Mouse (Mus musculus) myocyte (in vitro differentiated cells): ENCODE measurements around the gene Fam69a. TPM values are rescaled to one million over a fixed set of nuclear protein-coding genes. Genes with fewer than 3 reads are reported as not detected.
A peak's percentile ranks its signal among the peaks of the same experiment; 100 is the strongest.
"Not testable (repeated sequence)": the region's sequence is repeated elsewhere in the genome, so short reads cannot be mapped to it uniquely, and the experiment has no call there.

ENCODE experiments used
- H3K27me3 ChIP-seq: one replicate; pipeline ENCODE4 v1.6.1; 2011; ENCODE audit not compliant: control insufficient read depth, insufficient read depth, insufficient read length
- H3K36me3 ChIP-seq: one replicate; pipeline ENCODE4 v1.6.1; 2011; ENCODE audit not compliant: control insufficient read depth, insufficient read depth
- H3K4me2 ChIP-seq: one replicate; pipeline ENCODE4 v1.6.1; 2011; ENCODE audit warnings: low read depth, control low read depth
- H3K4me3 ChIP-seq: one replicate; pipeline ENCODE4 v1.5.1; 2011; ENCODE audit warnings: mild to moderate bottlenecking, control low read depth, moderate library complexity
- H3K79me2 ChIP-seq: one replicate; pipeline ENCODE4 v1.6.1; 2011; ENCODE audit not compliant: control insufficient read depth, insufficient read depth
- H3ac ChIP-seq: one replicate; pipeline ENCODE4 v1.6.1; 2011; ENCODE audit not compliant: control insufficient read depth, insufficient read length
- CEBPB ChIP-seq: IDR thresholded peaks from 2 replicates; pipeline ENCODE4 v1.6.1; 2011; ENCODE audit warnings: mild to moderate bottlenecking, moderate library complexity; ENCODE audit not compliant: poor library complexity, insufficient read depth, severe bottlenecking
- E2F4 ChIP-seq: IDR thresholded peaks from one replicate; pipeline ENCODE4 v1.6.1; 2011; ENCODE audit warnings: mild to moderate bottlenecking, control low read depth, moderate library complexity; ENCODE audit not compliant: insufficient read depth
- MAX ChIP-seq: IDR thresholded peaks from one replicate; pipeline ENCODE4 v1.6.1; 2011; ENCODE audit warnings: low read depth, mild to moderate bottlenecking, control low read depth
- MYOD1 ChIP-seq, 3 experiments: IDR thresholded peaks; one replicate each; pipeline ENCODE4 v1.6.1; 2011; ENCODE audit warnings: control low read depth in 2 of 3, low read depth in 2 of 3, mild to moderate bottlenecking in 2 of 3, moderate library complexity in 1 of 3; ENCODE audit not compliant: insufficient read length in 2 of 3, control insufficient read depth in 1 of 3
- MYOG ChIP-seq, 3 experiments: IDR thresholded peaks; one replicate each; pipeline ENCODE4 v1.6.1; 2011; ENCODE audit warnings: control low read depth in 2 of 3, low read depth in 2 of 3, mild to moderate bottlenecking in 2 of 3; ENCODE audit not compliant: insufficient read length in 2 of 3, control insufficient read depth in 1 of 3, insufficient read depth in 1 of 3
- POLR2A ChIP-seq: IDR thresholded peaks from one replicate; pipeline ENCODE4 v1.6.1; 2011; ENCODE audit warnings: low read depth, mild to moderate bottlenecking, control low read depth, moderate library complexity; ENCODE audit not compliant: insufficient read length
- POLR2AphosphoS2 ChIP-seq: IDR thresholded peaks from one replicate; pipeline ENCODE4 v1.6.1; 2011; ENCODE audit warnings: low read depth, control low read depth; ENCODE audit not compliant: insufficient read length
- REST ChIP-seq: IDR thresholded peaks from one replicate; pipeline ENCODE4 v1.6.1; 2011; ENCODE audit warnings: mild to moderate bottlenecking, control low read depth, moderate library complexity; ENCODE audit not compliant: insufficient read depth, insufficient read length
- SRF ChIP-seq: IDR thresholded peaks from one replicate; pipeline ENCODE4 v1.6.1; 2011; ENCODE audit warnings: low read depth; ENCODE audit not compliant: control insufficient read depth, insufficient read length
- TCF12 ChIP-seq: IDR thresholded peaks from one replicate; pipeline ENCODE4 v1.6.1; 2011; ENCODE audit warnings: mild to moderate bottlenecking, control low read depth; ENCODE audit not compliant: poor library complexity, insufficient read depth, severe bottlenecking
- TCF3 ChIP-seq: IDR thresholded peaks from one replicate; pipeline ENCODE4 v1.6.1; 2011; ENCODE audit warnings: low read depth, control low read depth; ENCODE audit not compliant: insufficient read length
- USF1 ChIP-seq: IDR thresholded peaks from one replicate; pipeline ENCODE4 v1.6.1; 2011; ENCODE audit warnings: low read depth, mild to moderate bottlenecking, control low read depth, moderate library complexity
- polyA plus RNA-seq: library from polyadenylated mRNA; unstranded; fragments of >200 nt; fragmentation: generic; extraction: Trizol; gene quantifications from one replicate; pipeline ENCODE4 v1.2.1, GENCODE M21; 2012; ENCODE audit warnings: missing spikeins

The Fam69a gene
- polyA plus RNA-seq, 1 experiment: 8.2 TPM

- Histone ChIP-seq H3K4me3 (no peak overlapping the region), H3K4me2 (no peak overlapping the region), H3ac (no peak overlapping the region), H3K36me3 (no peaks in the 10 kb centered on the region), H3K27me3 (no peaks in the 10 kb centered on the region), H3K79me2 (no peaks in the 10 kb centered on the region)
- TF ChIP-seq REST (no peak), SRF (no peak), CEBPB (no peak), POLR2AphosphoS2 (no peak), TCF12 (no peak), MYOD1 (IDR thresholded peaks at IDR 0.05; ENCODE audit: control insufficient read depth in 1 of 3, insufficient read length in 2 of 3, low read depth in 2 of 3) (no peak), POLR2A (no peak), USF1 (no peak), E2F4 (no peak), MYOG (IDR thresholded peaks at IDR 0.05; ENCODE audit: control insufficient read depth in 1 of 3, insufficient read depth in 1 of 3, insufficient read length in 2 of 3, low read depth in 2 of 3) (no peak), MAX (no peak), TCF3 (no peak)
Observed at GRCm38 (mm10) chr5:107894676-107895075, 92.2 kb downstream of the Fam69a start.

GRCm38 (mm10) chr5:107891515-107891914, 95.4 kb downstream of the Fam69a start:
- not testable (repeated sequence) for H3K36me3 ChIP-seq, H3K79me2 ChIP-seq, H3K4me3 ChIP-seq, H3K4me2 ChIP-seq, H3ac ChIP-seq, H3K27me3 ChIP-seq

GRCm38 (mm10) chr5:107889994-107890888, 96.6 kb downstream of the Fam69a start:
- H3K36me3 ChIP-seq: no peaks in the 10 kb centered on the region
- no peak overlapping the region for H3ac ChIP-seq
- peak overlapping the region; percentile 19 for H3K4me2 ChIP-seq
- no peaks in the 10 kb centered on the region for H3K79me2 ChIP-seq
- TF ChIP-seq SRF: no peak
- TF ChIP-seq MYOD1 (IDR thresholded peaks at IDR 0.05; ENCODE audit: control insufficient read depth in 1 of 3, insufficient read length in 2 of 3, low read depth in 2 of 3): peak in 2 of 3 experiments; percentile 49 to 74
- TF ChIP-seq MYOG (IDR thresholded peaks at IDR 0.05; ENCODE audit: control insufficient read depth in 1 of 3, insufficient read depth in 1 of 3, insufficient read length in 2 of 3, low read depth in 2 of 3): peak in 2 of 3 experiments; percentile 52 to 64
- TF ChIP-seq TCF12: no peak
- H3K4me3 ChIP-seq: no peak overlapping the region
- H3K27me3 ChIP-seq: no peaks in the 10 kb centered on the region

GRCm38 (mm10) chr5:107880710-107881109, 106.2 kb downstream of the Fam69a start:
- Histone ChIP-seq H3ac (no peak overlapping the region), H3K79me2 (no peaks in the 10 kb centered on the region), H3K27me3 (no peaks in the 10 kb centered on the region), H3K4me3 (no peak overlapping the region), H3K4me2 (no peak overlapping the region), H3K36me3 (no peaks in the 10 kb centered on the region)
- TF ChIP-seq MAX (no peak), MYOD1 (IDR thresholded peaks at IDR 0.05; ENCODE audit: control insufficient read depth in 1 of 3, insufficient read length in 2 of 3, low read depth in 2 of 3) (no peak), TCF3 (no peak), E2F4 (no peak), TCF12 (no peak), SRF (no peak)

DNA sequence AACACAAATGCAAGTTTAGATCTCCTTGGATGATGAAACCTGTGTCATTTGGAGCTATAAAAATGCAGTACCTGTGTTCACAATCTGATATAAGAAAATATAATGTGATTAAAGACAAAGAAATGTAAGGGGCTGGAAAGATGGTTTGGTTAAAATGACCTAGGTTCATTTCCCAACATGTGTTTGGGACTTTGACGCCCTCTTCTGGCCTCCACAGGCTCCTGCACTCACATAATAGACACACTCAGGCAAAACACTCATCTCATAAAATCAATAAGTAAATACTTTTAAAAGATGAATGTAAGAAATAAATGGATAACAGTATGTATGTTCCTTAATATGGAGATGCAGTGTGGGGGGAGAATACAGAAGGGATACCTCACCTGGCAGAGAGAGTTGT, 109.8 kb downstream of the Fam69a start:
- Histone ChIP-seq H3K36me3 (no peaks in the 10 kb centered on the region), H3K27me3 (no peaks in the 10 kb centered on the region), H3K79me2 (no peaks in the 10 kb centered on the region), H3ac (no peak overlapping the region), H3K4me2 (no peak overlapping the region), H3K4me3 (no peak overlapping the region)
- TF ChIP-seq E2F4: no peak
- TF ChIP-seq MYOG (IDR thresholded peaks at IDR 0.05; ENCODE audit: control insufficient read depth in 1 of 3, insufficient read depth in 1 of 3, insufficient read length in 2 of 3, low read depth in 2 of 3): no peak
- no peak for TF ChIP-seq CEBPB
- TF ChIP-seq TCF3: no peak
- TF ChIP-seq MAX: no peak
